Mouse (Mus musculus) megakaryocyte progenitor cell, adult 5-6 weeks (primary cell): ENCODE results near the gene Cuedc1. TPM values are rescaled to one million over a fixed set of nuclear protein-coding genes. Genes with fewer than 3 reads are reported as not detected.

ENCODE experiments used
- ATAC-seq: replicated peaks from 2 replicates; pipeline ENCODE4 v1.8.0; 2016; ENCODE audit warnings: mild to moderate bottlenecking, moderate TSS enrichment, inconsistent platforms; ENCODE audit not compliant: poor library complexity
- total RNA-seq, 2 experiments: library from RNA; stranded (forward) in 1 of 2; stranded (reverse) in 1 of 2; fragments of 157-497, 149-512 nt in 1 of 2; fragments of 200-1000 nt in 1 of 2; gene quantifications; 2 replicates each; pipeline versions ENCODE4 v1.2.3 to v1.2.4; 2015 to 2017

Cuedc1 gene
- total RNA-seq, 2 experiments from 2014 or later = 0.12 to 3.7 TPM

DNA sequence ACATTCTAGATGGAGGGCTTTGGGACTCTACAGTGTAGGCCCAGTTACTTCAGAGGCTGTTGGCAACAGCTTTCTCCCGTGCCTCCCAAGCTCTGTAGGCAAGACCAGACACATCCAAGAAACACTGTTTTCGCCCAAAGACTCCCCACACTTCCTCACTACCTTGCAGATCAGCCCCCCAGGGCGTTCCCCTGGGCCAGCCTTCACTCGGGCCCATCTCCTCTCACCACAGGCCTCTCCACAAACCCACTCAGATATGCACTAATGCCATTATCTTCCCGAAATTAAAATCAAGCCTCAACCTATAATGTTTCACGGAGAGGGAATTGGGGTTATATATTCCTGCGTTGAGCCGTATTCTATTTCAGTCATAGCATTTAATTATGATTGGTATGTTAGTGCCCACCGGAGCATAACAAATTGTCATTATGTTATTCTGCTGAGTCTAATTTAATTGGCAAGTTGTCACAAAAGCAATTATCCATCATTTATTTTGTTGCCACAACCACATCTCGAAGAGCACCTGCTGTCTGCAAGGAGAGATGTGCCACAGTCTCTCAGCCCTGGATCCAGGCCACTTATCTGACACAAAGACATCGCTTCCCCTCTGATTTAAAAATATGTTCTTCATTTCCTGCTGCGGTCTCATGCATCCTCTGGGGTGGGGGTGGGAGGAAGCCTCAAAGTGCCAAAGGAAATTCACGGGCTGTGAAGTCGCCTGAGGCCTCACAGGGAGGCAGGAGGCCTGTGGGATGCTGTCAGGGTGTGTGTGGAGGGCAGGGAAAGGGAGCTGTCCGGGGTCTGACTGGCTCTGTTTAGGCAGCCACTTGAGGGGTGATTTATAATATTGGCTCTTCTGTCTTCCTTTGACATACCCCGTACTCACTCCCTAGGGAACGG, 135.9 kb downstream of the Cuedc1 start:
- peak; percentile 88 for ATAC-seq

DNA sequence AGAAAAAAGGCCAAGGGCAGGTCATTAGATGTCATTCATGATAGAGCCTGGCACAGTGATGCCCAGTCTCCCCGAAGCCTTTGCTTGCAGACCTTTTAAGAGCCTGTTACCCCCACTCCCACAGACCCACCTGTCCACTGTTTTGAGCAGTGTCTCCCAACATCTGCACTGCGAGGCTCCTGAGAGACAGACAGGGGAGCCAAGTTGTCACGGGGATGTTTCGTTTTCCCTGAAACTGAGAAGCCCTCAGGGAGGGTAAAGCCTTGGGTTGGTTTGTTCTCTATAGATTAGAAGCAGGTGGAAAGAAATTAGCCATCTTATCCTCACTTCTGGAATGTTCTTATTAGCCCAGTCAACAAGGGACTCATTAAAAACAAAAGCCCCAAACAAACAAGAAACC, 136.9 kb downstream of the Cuedc1 start:
- no peak for ATAC-seq

- ATAC-seq = 0 out of 2 replicates have a peak, but pooled peaks have one; percentile 16
These were observed 137.7 kb downstream of the Cuedc1 start for GRCm38 (mm10) chr11:88235221-88236203.

DNA sequence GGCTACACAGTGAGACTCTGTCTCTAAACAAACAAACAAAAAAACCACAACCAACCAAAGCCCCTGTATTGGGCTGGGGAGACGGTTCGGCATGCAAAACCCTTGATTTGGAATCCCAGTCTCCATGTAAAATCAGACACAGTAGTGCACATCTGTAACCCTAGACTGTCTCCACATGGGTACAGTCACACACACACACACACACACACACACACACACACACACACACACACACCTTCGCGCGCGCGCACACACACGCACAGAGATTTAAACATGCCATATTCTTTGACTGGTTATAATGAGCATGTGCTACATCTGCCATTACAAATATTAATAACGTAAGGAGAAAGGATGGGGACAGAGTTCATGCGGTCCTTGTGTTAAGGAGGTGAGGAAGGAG, 142.4 kb downstream of the Cuedc1 start:
- no peak for ATAC-seq

- ATAC-seq = no peak
These were observed 143.0 kb downstream of the Cuedc1 start for GRCm38 (mm10) chr11:88240736-88241353.

- ATAC-seq = no peak
These were observed 143.8 kb downstream of the Cuedc1 start for GRCm38 (mm10) chr11:88241468-88242301.

Other genes starting within 250 kb of the Cuedc1 start
- gene Mks1, start 244.8 kb upstream of the Cuedc1 start, total RNA-seq (2015) = 3.0 and 4.7 TPM in 2 replicates
- 5.5 and 6.0 TPM in 2 replicates for gene Mks1, start 244.8 kb upstream of the Cuedc1 start, total RNA-seq (2017)
- gene Epx, start 222.5 kb upstream of the Cuedc1 start, total RNA-seq (2015) = 5.8 and 9.0 TPM in 2 replicates
- gene Epx, start 222.5 kb upstream of the Cuedc1 start, total RNA-seq (2017) = 12.4 and 19.8 TPM in 2 replicates
- not detected in 2 replicates for gene Olfr462, start 205.8 kb upstream of the Cuedc1 start, total RNA-seq (2015)
- not detected in 2 replicates for gene Olfr462, start 205.8 kb upstream of the Cuedc1 start, total RNA-seq (2017)
- gene Olfr463, start 200.7 kb upstream of the Cuedc1 start, total RNA-seq (2015) = not detected in 2 replicates
- gene Olfr463, start 200.7 kb upstream of the Cuedc1 start, total RNA-seq (2017) = not detected in 2 replicates
- gene Olfr464, start 177.1 kb upstream of the Cuedc1 start, total RNA-seq (2015) = not detected in 2 replicates
- gene Olfr464, start 177.1 kb upstream of the Cuedc1 start, total RNA-seq (2017) = not detected in 2 replicates
- 11.1 and 12.8 TPM in 2 replicates for gene Dynll2, start 110.5 kb upstream of the Cuedc1 start, total RNA-seq (2015)
- 9.7 and 18.0 TPM in 2 replicates for gene Dynll2, start 110.5 kb upstream of the Cuedc1 start, total RNA-seq (2017)
- 257 and 278 TPM in 2 replicates for gene Srsf1, start 50.7 kb upstream of the Cuedc1 start, total RNA-seq (2015)
- gene Srsf1, start 50.7 kb upstream of the Cuedc1 start, total RNA-seq (2017) = 528 and 695 TPM in 2 replicates
- gene Vezf1, start 29.8 kb upstream of the Cuedc1 start, total RNA-seq (2015) = 37.5 and 41.8 TPM in 2 replicates
- 16.2 and 18.8 TPM in 2 replicates for gene Vezf1, start 29.8 kb upstream of the Cuedc1 start, total RNA-seq (2017)
- gene Mrps23, start 106.3 kb downstream of the Cuedc1 start, total RNA-seq (2015) = 64.5 and 73.5 TPM in 2 replicates
- gene Mrps23, start 106.3 kb downstream of the Cuedc1 start, total RNA-seq (2017) = 49.0 and 90.6 TPM in 2 replicates
- not detected in 2 replicates for gene Ccdc182, start 196.0 kb downstream of the Cuedc1 start, total RNA-seq (2015)
- not detected in 2 replicates for gene Ccdc182, start 196.0 kb downstream of the Cuedc1 start, total RNA-seq (2017)